Mouse (Mus musculus) Patski (cell line): Measurements from ENCODE around the gene Susd1. TPM values are rescaled to one million over a fixed set of nuclear protein-coding genes. Genes with fewer than 3 reads are reported as not detected.

ENCODE experiments used
- ATAC-seq: fragments of 100-300 bp; one replicate; pipeline ENCODE4 v1.8.0; 2021
- CTCF ChIA-PET: fragments of 350-600 bp; sonication (Branson Sonifier 250); formaldehyde crosslinking; loops from one replicate; lab custom pipeline; 2022; ENCODE audit warnings: inconsistent platforms; lab: Charles Lee
- POLR2A ChIA-PET: fragments of 350-600 bp; sonication (Branson Sonifier 250); formaldehyde crosslinking; loops from one replicate; lab custom pipeline; 2022; ENCODE audit warnings: antibody characterized with exemption, inconsistent platforms; lab: Charles Lee
- DNase-seq: peaks from one replicate; pipeline ENCODE4 v3.0.0-alpha.2; 2011; ENCODE audit warnings: low read depth, low spot score
- H3K27me3 ChIP-seq: fragments of 371-371 bp; one replicate; pipeline ENCODE4 v1.5.1; 2021
- CTCF ChIP-seq: fragments of 100-300 bp; IDR thresholded peaks from one replicate; pipeline ENCODE4 v1.5.1; 2021
- in situ Hi-C: fragments of 300-500 bp; cut with MboI; formaldehyde crosslinking; loops from 3 replicates; pipeline ENCODE4 v1.11.1; 2018; ENCODE audit warnings: low pct_unique_long_range_greater_than_20kb, mixed read lengths
- polyA plus RNA-seq: library from polyadenylated mRNA; unstranded; gene quantifications from one replicate; pipeline ENCODE4 v1.2.3, GENCODE M21; 2021

The Susd1 gene
- polyA plus RNA-seq = 2.1 TPM

DNA sequence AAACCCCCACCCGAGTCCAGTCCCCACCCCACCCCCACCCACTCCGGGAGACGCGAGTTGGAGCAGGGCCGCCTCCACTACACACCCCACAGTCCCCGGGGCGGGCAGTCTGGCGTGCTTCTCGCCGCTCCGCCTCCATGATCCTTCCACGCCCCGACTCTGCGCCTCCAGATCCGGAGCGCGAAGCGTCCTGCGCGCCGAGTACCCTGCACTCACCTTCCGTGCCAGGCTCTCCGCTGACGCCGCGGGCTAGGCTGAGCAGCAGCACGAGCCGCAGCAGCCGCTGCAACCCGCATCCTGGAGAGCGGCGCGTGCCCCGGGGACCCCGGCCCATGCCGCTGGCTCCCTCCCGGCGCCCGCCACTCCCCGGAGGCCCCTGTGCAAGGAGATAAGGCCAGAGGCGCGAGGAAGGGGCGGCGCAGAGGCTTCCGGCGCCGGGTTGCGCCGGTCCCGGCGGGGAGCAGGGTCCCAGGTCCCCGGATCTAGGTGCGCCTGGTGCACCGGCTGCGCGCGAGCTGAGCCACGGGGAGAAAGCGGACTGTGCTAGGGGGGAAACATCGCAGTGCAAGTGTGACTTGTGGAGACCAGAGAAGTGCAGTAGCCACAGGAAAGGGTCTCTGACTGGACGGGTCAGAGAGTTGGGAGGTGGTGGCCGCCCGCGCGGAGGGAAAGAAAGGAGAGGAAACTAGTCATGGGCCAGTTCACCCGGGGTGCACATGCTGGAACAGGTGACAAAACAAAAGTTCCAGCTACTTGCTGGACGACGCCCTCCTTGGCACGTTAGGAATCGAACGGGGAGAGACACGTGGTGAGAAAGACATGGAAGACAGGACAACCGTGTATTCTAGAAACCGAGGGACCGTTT is at the start of gene Susd1:
Gene Susd1, minus strand, starts transcription at position 644 of the 865 bp plus-strand sequence.
- no peak for TF ChIP-seq CTCF
- ChIA-PET CTCF (no interaction called here), POLR2A (no interaction called here)
- H3K27me3 ChIP-seq = no peaks in the 10 kb centered on the region
- no peak for DNase-seq
- no peak for ATAC-seq
- in situ Hi-C loops = no loop called here

DNA sequence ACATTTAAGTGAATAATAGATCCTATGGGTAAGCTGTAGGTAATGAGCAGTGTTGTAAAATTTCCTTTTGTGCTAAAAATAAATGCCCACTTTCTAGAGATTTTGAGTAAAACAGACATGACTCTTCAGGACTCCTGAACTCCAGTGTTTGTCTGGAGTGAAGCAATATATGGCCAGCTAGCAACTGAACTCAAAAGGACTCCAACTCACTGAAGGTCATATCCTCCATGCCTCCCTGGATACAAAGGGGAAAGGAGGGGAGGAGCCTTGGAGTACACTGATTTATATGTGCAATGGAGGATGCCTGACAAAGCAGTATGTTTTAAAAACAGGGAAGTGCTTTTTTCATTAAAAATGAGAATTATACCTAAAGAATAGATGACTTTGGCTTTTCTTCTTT is 32.9 kb upstream of the Susd1 start:
- in situ Hi-C loops = no loop called here
- no peak for TF ChIP-seq CTCF
- ChIA-PET POLR2A (no interaction called here), CTCF (no interaction called here)
- no peaks in the 10 kb centered on the region for H3K27me3 ChIP-seq
- ATAC-seq (no peak), DNase-seq (no peak)

DNA sequence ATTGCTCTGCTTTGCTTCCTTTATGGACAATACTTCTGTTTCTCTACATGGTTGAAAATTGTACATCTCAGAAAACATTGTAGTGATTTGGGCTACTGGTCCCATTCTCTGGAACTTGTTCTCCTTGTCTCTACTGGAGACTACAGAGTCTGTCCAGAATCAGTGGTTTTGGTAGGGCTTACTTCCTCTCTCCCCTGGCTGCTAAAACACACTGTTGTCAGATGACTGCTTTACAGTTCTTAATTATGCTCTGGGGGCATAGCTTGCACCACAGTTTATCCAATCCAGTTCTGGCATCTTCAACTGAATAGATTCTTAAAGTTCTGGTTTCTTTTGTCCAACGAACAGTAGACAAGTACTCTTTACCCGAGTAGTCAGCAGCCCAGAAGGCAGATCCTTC is 27.0 kb upstream of the Susd1 start:
- in situ Hi-C loops = no loop called here
- ATAC-seq = no peak
- POLR2A ChIA-PET = no interaction called here
- H3K27me3 ChIP-seq = no peaks in the 10 kb centered on the region
- no peak for DNase-seq
- no peak for TF ChIP-seq CTCF
- CTCF ChIA-PET = no interaction called here

DNA sequence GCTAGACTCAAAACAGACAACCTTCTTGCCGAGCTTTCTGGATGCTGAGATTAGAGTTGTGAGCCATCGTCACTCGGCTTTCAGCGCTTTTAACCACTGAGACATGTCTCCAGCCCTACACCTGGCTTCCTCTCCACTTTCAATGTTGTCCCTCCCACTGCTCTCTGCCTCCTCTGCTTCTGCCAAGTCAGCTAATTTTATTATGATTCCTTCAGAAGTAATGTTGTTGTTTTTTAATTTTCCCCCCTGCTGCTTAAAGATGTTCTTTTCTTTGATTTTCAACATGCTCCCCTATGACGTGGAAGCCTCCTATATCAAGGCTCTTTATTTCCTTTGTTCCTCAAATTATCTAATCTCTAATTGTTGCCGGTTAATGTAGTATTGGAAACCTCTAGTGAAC is 26.2 kb upstream of the Susd1 start:
- TF ChIP-seq CTCF = no peak
- ChIA-PET CTCF (no interaction called here), POLR2A (interaction anchor here (0.6 to 0.7 kb wide), 2 partner anchors 45 to 134 kb away, joined by 3 to 4 read pairs; no protein-coding TSS in a partner anchor)
- ATAC-seq (no peak), DNase-seq (no peak)
- H3K27me3 ChIP-seq = no peaks in the 10 kb centered on the region
- in situ Hi-C loops = no loop called here

DNA sequence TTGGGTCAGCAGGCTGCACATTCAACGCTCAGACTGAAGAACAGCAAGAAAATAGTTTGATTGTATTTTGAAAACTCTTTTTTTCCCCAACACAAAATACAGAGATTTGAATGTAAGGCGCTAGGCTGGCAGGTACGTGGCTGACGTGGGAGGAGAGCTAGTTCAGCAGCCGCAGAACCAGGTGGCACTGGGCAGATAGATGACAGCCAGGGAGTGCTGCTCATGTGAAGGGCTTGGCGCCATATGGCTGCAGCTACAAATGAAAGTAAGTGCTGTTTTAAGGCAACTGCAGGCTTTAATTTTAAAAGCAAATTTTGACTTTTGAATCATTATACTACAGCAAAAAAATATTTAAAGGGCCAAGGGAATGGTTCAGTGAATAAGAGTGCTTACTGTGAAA is 24.1 kb upstream of the Susd1 start:
- ATAC-seq (no peak), DNase-seq (no peak)
- in situ Hi-C loops = no loop called here
- ChIA-PET CTCF (interaction anchor here (1.0 to 1.5 kb wide), 3 partner anchors 15 to 81 kb away, joined by 3 read pairs; no protein-coding TSS in a partner anchor), POLR2A (no interaction called here)
- no peak for TF ChIP-seq CTCF
- no peaks in the 10 kb centered on the region for H3K27me3 ChIP-seq

DNA sequence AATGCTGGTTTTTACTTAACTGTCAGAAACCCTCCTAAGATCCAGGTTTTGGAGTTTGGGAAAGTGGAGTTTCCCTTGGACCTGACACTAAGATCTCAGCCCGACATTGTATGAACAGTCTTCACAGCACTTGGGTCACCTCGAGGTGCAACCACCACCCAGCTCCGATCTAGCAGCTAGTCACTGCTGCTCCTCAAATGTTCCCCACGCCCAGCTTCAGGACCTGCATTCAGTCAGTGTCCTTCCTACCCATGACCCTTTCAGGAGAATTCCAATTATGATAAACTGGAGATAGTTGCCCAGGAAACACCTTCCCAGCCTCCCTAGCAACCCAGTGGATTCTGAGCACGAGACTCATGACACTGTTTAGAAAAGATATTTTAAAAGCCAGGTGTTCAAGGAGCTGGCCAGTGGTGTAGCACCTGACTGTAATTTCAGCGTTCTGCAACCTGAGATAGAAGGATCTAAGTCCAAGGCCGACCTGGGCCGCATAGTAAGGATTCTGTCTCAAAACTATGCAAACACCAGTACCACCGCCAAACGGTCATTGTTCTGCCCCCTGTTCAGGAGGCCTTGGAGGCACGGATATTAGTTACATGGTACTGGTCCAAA is 22.8 kb upstream of the Susd1 start:
- TF ChIP-seq CTCF = no peak
- in situ Hi-C loops = no loop called here
- ChIA-PET CTCF (interaction anchor here (1.5 kb wide), 1 partner anchor 16 kb away, joined by 3 read pairs; no protein-coding TSS in a partner anchor), POLR2A (no interaction called here)
- ATAC-seq = no peak
- no peaks in the 10 kb centered on the region for H3K27me3 ChIP-seq
- DNase-seq = no peak

DNA sequence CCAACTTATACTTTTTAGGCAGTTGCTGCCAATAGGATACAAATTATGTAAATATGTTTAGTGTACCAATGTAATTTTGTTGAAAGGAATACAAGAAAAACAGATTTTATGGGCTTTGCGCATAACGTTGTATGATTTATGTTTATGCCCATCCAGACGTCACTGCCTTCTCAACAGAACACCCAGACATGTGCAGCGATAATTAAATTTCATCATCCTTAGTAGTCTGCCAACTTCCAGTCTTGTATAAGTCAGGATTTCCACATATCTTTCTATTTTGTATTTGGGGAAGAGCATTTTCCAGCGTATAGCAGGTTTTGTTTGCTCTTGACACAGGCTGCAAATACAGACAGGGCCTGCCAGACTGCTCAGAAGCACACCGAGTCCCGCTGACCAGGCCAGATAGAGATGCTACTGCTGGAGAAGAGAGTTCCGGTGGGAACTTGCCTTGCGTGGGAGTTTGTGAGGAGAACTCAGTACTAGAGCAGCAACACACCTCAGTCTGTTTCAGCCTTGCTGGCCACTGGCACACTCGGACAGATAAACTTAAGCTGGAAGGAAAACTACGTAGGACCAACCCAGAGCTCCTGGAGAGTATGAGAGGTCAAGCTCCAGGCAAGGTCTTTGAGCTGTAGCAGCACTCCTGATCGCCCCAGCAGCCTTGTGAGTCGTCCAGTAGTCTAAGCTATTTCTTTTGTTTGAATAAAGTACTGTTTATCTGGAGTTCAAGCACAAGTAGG is 21.0 kb upstream of the Susd1 start:
- DNase-seq (no peak), ATAC-seq (no peak)
- CTCF ChIA-PET = no interaction called here
- in situ Hi-C loops = no loop called here
- no peaks in the 10 kb centered on the region for H3K27me3 ChIP-seq
- POLR2A ChIA-PET = no interaction called here
- TF ChIP-seq CTCF = no peak

DNA sequence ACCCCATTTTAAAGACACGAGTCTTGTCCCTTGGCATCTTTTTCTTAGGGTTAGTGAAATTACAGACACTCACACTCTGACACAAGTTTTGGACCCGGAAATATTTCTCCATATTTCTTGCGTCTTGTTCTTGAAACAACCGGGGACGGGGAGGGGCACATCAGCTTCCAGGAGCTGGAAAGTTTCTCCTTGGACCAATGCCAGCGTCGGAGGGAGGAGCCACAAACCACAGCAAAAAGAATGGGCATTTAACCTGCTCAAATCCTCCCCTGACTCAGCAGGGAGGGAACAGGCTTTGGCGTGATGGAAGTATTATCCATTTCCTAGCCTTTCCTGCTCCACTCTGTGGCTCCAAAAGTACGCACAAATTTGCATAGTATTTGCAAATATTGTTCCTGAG is 19.5 kb upstream of the Susd1 start:
- no peak for TF ChIP-seq CTCF
- H3K27me3 ChIP-seq = no peaks in the 10 kb centered on the region
- CTCF ChIA-PET = interaction anchor here (1.3 kb wide), 1 partner anchor 9 kb away, joined by 5 read pairs; no protein-coding TSS in a partner anchor
- POLR2A ChIA-PET = no interaction called here
- ATAC-seq = no peak
- no peak for DNase-seq
- in situ Hi-C loops = no loop called here

DNA sequence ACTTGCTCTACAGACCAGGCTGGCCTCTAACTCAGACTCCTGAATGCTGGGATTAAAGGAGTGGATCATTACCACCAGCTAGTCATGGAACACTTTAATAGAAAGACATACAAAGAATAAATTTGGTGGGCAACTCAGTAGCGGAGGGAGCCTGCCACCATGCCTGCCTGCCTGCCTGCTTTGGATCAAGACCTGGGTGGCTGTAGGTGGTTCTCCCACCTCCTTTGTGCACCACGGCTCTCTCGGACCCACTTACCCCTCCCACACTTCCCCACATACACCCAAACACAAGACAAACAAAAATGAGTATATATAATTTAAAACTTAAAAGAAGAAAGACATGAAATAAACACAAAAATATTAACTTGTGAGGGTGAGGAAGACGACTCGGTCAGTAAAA is 18.7 kb upstream of the Susd1 start:
- ATAC-seq (no peak), DNase-seq (no peak)
- in situ Hi-C loops = no loop called here
- POLR2A ChIA-PET = no interaction called here
- CTCF ChIA-PET = interaction anchor here (1.3 kb wide), 1 partner anchor 8 kb away, joined by 5 read pairs; no protein-coding TSS in a partner anchor
- no peaks in the 10 kb centered on the region for H3K27me3 ChIP-seq
- no peak for TF ChIP-seq CTCF

DNA sequence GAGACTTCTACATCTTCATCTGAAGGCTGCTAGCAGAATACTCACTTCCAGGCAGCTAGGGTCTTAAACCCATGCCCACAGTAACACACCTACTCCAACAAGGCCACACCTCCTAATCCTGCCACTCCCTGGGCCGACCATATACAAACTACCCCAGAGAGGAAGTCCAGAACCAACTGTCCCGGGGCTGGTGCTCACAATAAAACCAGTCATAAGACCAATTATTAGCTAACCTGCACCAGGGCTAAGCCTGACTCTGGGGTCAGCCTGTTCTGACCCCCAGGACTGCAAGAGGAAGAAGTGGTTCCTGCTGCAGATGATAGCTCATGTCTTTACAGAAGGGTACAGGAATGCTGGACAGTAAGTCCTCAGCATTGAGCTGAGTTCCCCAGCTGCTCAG is 17.0 kb upstream of the Susd1 start:
- POLR2A ChIA-PET = no interaction called here
- DNase-seq = no peak
- ATAC-seq = no peak
- CTCF ChIA-PET = interaction anchor here (1.0 kb wide), 1 partner anchor 13 kb away, joined by 3 read pairs; no protein-coding TSS in a partner anchor
- in situ Hi-C loops = no loop called here
- TF ChIP-seq CTCF = no peak
- no peaks in the 10 kb centered on the region for H3K27me3 ChIP-seq

DNA sequence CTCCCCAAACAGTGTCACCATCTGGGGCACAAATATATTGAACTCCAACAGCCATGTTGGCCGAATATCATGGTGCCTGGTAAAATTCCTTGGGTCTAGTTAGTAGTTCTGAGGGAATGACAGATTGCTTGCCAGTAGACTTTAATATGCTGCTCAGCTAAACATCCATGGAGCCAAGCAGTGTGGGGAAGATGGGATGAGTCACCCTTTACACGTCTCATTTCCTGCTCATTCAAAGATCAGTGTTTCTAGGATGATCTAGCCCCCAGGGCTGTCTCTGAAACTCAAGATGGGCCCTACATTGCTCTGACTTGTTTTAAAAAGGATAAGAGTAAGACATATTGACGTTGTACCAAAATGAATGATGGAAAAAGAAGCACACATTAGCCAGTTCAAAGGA is 15.6 kb upstream of the Susd1 start:
- ATAC-seq (peak; percentile 31), DNase-seq (no peak)
- in situ Hi-C loops = loop anchor here (5.0 kb wide), 1 partner anchor 62 kb away; no protein-coding TSS in a partner anchor
- no peak for TF ChIP-seq CTCF
- POLR2A ChIA-PET = no interaction called here
- no peaks in the 10 kb centered on the region for H3K27me3 ChIP-seq
- CTCF ChIA-PET = no interaction called here
